Mouse (Mus musculus) hindbrain, embryonic 16.5 days (tissue): ENCODE measurements around the gene Zfand3. TPM values are rescaled to one million over a fixed set of nuclear protein-coding genes. Genes with fewer than 3 reads are reported as not detected.
A peak's percentile ranks its signal among the peaks of the same experiment; 100 is the strongest.

Source experiments
- ATAC-seq: fragments of 200-750 bp; cut with Nextera tagmentation; 2 replicates; pipeline ENCODE4 v1.8.0; 2017; ENCODE audit warnings: moderate TSS enrichment, moderate library complexity
- H3K27ac ChIP-seq: fragments of 300-500 bp; sonication (generic); 2 replicates; pipeline ENCODE4 v1.5.1; 2014; ENCODE audit warnings: low read depth, mild to moderate bottlenecking, control low read depth, low read length, moderate library complexity
- H3K27me3 ChIP-seq: fragments of 300-500 bp; sonication (generic); replicated peaks from 2 replicates; pipeline ENCODE4 v1.6.1; 2014; ENCODE audit warnings: low read length; ENCODE audit not compliant: control insufficient read depth, insufficient read depth
- H3K36me3 ChIP-seq: fragments of 300-500 bp; sonication (generic); 2 replicates; pipeline ENCODE4 v1.6.1; 2014; ENCODE audit warnings: mild to moderate bottlenecking, low read length, moderate library complexity, mixed read lengths; ENCODE audit not compliant: control insufficient read depth, insufficient read depth
- H3K4me1 ChIP-seq: fragments of 300-500 bp; sonication (generic); 2 replicates; pipeline ENCODE4 v1.6.1; 2014; ENCODE audit warnings: low read depth, low read length; ENCODE audit not compliant: control insufficient read depth, insufficient read depth
- H3K4me2 ChIP-seq: fragments of 300-500 bp; sonication (generic); 2 replicates; pipeline ENCODE4 v1.6.1; 2014; ENCODE audit warnings: mild to moderate bottlenecking, low read length, control low read depth, moderate library complexity
- H3K4me3 ChIP-seq: fragments of 300-500 bp; sonication (generic); 2 replicates; pipeline ENCODE4 v1.5.1; 2014; ENCODE audit warnings: mild to moderate bottlenecking, low read length, control low read depth, moderate library complexity
- H3K9ac ChIP-seq: fragments of 300-500 bp; sonication (generic); 2 replicates; pipeline ENCODE4 v1.6.1; 2014; ENCODE audit warnings: low read depth, mild to moderate bottlenecking, control low read depth, low read length, moderate library complexity
- H3K9me3 ChIP-seq: fragments of 300-500 bp; sonication (generic); 2 replicates; pipeline ENCODE4 v1.6.1; 2014; ENCODE audit warnings: mild to moderate bottlenecking, low read length, moderate library complexity; ENCODE audit not compliant: control insufficient read depth
- WGBS: fragments of 180-500 bp; shearing (Covaris S2); extraction: QIAGEN DNeasy Blood & Tissue Kit; methylation state at CpG from one replicate; pipeline ENCODE4 v1.1.7; 2014; 5-methylcytosine and 5-hydroxymethylcytosine counted together
- polyA plus RNA-seq: library from polyadenylated mRNA; unstranded; fragments of >200 nt; fragmentation: Nextera tagmentation; extraction: Ambion mirVana; gene quantifications from 2 replicates; pipeline ENCODE4 v1.2.1, GENCODE M21; 2015

Gene Zfand3
- polyA plus RNA-seq, 1 experiment from 2014 or later = 53.3 TPM

GRCm38 (mm10) chr17:30221677-30222076, 217.1 kb downstream of the Zfand3 start:
- Histone ChIP-seq H3K27ac (no peak overlapping the region), H3K4me2 (no peak overlapping the region), H3K4me1 (peaks cover 16% of the 10 kb centered on the region), H3K4me3 (no peak overlapping the region), H3K9ac (no peak overlapping the region; the same call in 1 of the 2 replicates), H3K27me3 (no peaks in the 10 kb centered on the region), H3K9me3 (no peaks in the 10 kb centered on the region), H3K36me3 (peaks cover 2% of the 10 kb centered on the region)
- whole genome bisulfite sequencing = 85% methylated on average over 14 of the region's 14 CpGs
- ATAC-seq = no peak

- peaks cover 16% of the 10 kb centered on the region for H3K4me1 ChIP-seq
- no peaks in the 10 kb centered on the region for H3K27me3 ChIP-seq
- no peak overlapping the region for H3K27ac ChIP-seq
Observed at GRCm38 (mm10) chr17:30222361-30222760, 217.8 kb downstream of the Zfand3 start.

GRCm38 (mm10) chr17:30222837-30223236, 218.3 kb downstream of the Zfand3 start:
- H3K9me3 ChIP-seq = no peaks in the 10 kb centered on the region
- no peak overlapping the region for H3K9ac ChIP-seq
- ATAC-seq = no peak
- no peak overlapping the region for H3K4me2 ChIP-seq
- no peak overlapping the region for H3K4me3 ChIP-seq
- H3K36me3 ChIP-seq = peaks cover 2% of the 10 kb centered on the region
- H3K27me3 ChIP-seq = no peaks in the 10 kb centered on the region
- 50% methylated on average over 12 of the region's 12 CpGs for WGBS
- H3K4me1 ChIP-seq = peaks cover 16% of the 10 kb centered on the region
- no peak overlapping the region for H3K27ac ChIP-seq

More at GRCm38 (mm10) chr17:30222361-30222760, 217.8 kb downstream of the Zfand3 start:
- Histone ChIP-seq H3K4me2 (no peak overlapping the region), H3K9ac (no peak overlapping the region), H3K36me3 (peaks cover 2% of the 10 kb centered on the region), H3K9me3 (no peaks in the 10 kb centered on the region), H3K4me3 (no peak overlapping the region)
- 78% methylated on average over 11 of the region's 11 CpGs for WGBS
- ATAC-seq = no peak

DNA sequence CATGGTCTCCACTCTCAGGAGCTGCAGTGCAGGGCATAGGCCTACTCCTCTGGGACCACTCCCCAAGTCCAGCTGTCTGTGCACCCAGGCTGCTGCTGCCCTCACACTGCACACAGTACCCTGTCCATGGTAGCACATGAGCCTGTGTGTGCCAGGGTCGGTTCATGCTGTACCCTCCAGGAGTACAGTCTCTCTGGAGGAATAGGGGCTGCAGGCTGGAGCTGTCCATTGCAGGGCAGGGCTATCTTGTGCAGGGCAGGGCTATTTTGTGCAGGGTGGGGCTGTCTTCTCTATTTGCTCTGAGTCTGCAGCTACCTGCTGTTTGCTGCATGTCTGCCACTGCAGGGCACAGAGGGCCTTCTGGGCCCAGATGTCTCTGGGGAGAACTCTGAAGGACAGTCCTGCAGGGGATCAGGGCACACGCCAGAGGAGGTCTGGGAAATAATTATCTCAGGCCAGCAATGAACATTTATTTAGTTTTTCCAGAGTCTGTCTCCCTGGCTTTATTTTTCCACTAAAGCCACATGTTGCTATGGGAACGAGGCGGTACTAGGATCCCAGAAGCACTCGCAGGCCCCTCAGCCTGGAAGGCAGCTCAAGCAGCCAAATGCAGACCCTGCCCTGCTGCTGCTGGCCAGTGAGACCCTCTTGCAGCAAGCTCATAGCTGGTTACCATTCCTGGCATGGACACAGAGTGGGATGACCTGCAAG, 220.7 kb downstream of the Zfand3 start:
- Histone ChIP-seq H3K9me3 (no peaks in the 10 kb centered on the region), H3K27me3 (no peaks in the 10 kb centered on the region), H3K4me3 (no peak overlapping the region), H3K4me1 (peaks cover 27% of the 10 kb centered on the region), H3K27ac (peak overlapping the region; percentile 20; the same call in 1 of the 2 replicates), H3K9ac (peak overlapping the region; percentile 14; the same call in 1 of the 2 replicates), H3K4me2 (no peak overlapping the region), H3K36me3 (no peaks in the 10 kb centered on the region)
- ATAC-seq = peak; percentile 50
- WGBS = 37% methylated on average over 5 of the region's 5 CpGs

- Histone ChIP-seq H3K27me3 (no peaks in the 10 kb centered on the region), H3K27ac (no peak overlapping the region), H3K9me3 (no peaks in the 10 kb centered on the region), H3K36me3 (no peaks in the 10 kb centered on the region), H3K4me3 (no peak overlapping the region), H3K4me2 (no peak overlapping the region), H3K4me1 (peaks cover 25% of the 10 kb centered on the region), H3K9ac (no peak overlapping the region)
- WGBS = 79% methylated on average over 10 of the region's 10 CpGs
- ATAC-seq = no peak; the same call in 1 of the 2 replicates
Observed at GRCm38 (mm10) chr17:30228439-30229215, 224.1 kb downstream of the Zfand3 start.

GRCm38 (mm10) chr17:30230428-30230827, 225.9 kb downstream of the Zfand3 start:
- 86% methylated on average over 4 of the region's 4 CpGs for WGBS
- ATAC-seq = no peak
- Histone ChIP-seq H3K4me1 (peaks cover 23% of the 10 kb centered on the region), H3K9me3 (no peaks in the 10 kb centered on the region), H3K27me3 (no peaks in the 10 kb centered on the region), H3K4me3 (no peak overlapping the region), H3K36me3 (no peaks in the 10 kb centered on the region), H3K9ac (no peak overlapping the region), H3K27ac (no peak overlapping the region), H3K4me2 (no peak overlapping the region)

- peaks cover 27% of the 10 kb centered on the region for H3K4me1 ChIP-seq
Observed at GRCm38 (mm10) chr17:30231483-30231882, 226.9 kb downstream of the Zfand3 start.

GRCm38 (mm10) chr17:30232698-30233097, 228.2 kb downstream of the Zfand3 start:
- Histone ChIP-seq H3K36me3 (no peaks in the 10 kb centered on the region), H3K4me3 (no peak overlapping the region), H3K27me3 (no peaks in the 10 kb centered on the region), H3K27ac (no peak overlapping the region), H3K9ac (no peak overlapping the region), H3K4me2 (no peak overlapping the region), H3K9me3 (no peaks in the 10 kb centered on the region), H3K4me1 (peaks cover 27% of the 10 kb centered on the region)
- 38% methylated on average over 4 of the region's 4 CpGs for WGBS
- ATAC-seq = no peak

More at GRCm38 (mm10) chr17:30231483-30231882, 226.9 kb downstream of the Zfand3 start:
- Histone ChIP-seq H3K27me3 (no peaks in the 10 kb centered on the region), H3K27ac (no peak overlapping the region), H3K9ac (no peak overlapping the region), H3K9me3 (no peaks in the 10 kb centered on the region), H3K36me3 (no peaks in the 10 kb centered on the region), H3K4me3 (no peak overlapping the region), H3K4me2 (no peak overlapping the region)
- ATAC-seq = no peak
- WGBS = 82% methylated on average over 1 of the region's 1 CpGs

DNA sequence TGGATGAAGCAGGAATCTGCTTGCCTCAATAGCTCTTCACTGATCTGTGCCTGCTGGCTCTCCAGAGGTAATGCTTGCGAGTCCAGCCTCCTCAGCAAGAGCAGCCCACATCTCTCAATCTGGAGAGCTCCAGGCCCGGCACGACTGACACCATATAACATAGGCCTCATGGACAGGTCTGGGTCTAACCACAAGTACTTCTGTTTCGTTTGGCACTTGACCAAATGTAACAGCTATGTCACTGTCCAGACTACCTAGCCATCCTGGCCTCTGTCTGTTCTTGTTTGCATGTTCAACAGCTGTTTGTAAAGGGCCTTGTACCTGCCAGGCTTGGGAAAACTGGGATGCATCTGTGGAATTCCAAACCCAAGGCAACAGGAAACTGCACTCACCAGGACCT, 230.8 kb downstream of the Zfand3 start:
- no peak overlapping the region for H3K9ac ChIP-seq
- no peak for ATAC-seq
- no peaks in the 10 kb centered on the region for H3K9me3 ChIP-seq
- no peak overlapping the region for H3K4me2 ChIP-seq
- no peaks in the 10 kb centered on the region for H3K27me3 ChIP-seq
- H3K27ac ChIP-seq = peak overlapping the region; percentile 15; the same call in 1 of the 2 replicates
- H3K36me3 ChIP-seq = no peaks in the 10 kb centered on the region
- 79% methylated on average over 4 of the region's 4 CpGs for WGBS
- H3K4me1 ChIP-seq = peaks cover 16% of the 10 kb centered on the region
- no peak overlapping the region for H3K4me3 ChIP-seq
